Mouse (Mus musculus) mesoderm, embryonic 11.5 days (tissue): Measurements from ENCODE around the gene Gm10762.
"Not testable (repeated sequence)": the region's sequence is repeated elsewhere in the genome, so short reads cannot be mapped to it uniquely, and the experiment has no call there.

Experiments
- DNase-seq: peaks from one replicate; pipeline ENCODE4 v3.0.0-alpha.2; 2012; ENCODE audit warnings: low read depth, low spot score

Gene Gm10762

GRCm38 (mm10) chr2:128967661-128968441, at the start of gene Gm10762:
Gene Gm10762 (minus strand): TSS chr2:128967725.
- DNase-seq: peak; percentile 79

GRCm38 (mm10) chr2:129008867-129009266, 41.3 kb upstream of the Gm10762 start:
- not testable (repeated sequence) for DNase-seq

DNA sequence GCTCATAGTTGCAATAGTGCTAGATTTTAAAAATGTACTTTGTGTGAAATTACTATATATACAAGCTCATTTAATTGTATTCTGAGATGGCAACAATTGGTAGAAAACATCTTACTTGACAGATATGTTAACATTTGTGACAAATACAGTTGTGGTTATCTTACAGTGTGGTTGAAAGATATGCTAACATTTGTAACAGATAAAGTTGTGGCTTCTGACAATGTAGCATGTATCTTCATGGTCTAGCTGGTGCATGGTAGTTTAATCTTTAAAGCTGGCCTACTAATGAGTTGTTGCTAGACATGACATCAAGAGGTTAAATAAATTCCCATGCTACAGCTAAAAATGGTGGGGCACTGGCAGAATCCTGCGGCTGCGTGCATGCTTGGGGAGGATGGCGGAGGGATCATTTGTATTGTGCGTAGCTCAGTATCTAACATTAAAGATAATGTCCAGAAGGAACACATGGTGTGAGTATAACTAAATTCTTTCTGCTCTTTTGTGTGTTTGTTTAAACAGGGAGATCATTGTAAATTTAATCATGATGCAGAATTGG, 38.7 kb upstream of the Gm10762 start:
- DNase-seq: no peak

DNA sequence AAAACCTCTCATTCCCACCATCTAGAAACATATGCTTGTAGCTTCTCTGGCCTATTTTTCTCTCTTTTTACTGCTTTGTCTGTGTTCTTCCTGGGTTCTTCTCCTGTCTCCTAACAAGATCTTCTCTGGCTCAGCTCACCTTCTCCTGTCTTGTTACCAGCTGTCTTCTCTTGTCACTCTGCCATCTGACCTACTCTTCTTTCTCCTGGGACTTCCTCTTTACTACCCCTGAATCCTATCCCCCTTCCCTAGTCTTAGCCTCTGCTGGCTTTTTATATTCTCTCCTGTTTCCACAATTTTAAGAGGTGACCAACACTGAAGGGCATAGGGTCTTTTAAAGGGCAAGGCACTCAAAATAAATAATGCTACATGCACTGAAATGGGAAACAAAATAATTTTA, 37.3 kb upstream of the Gm10762 start:
- DNase-seq: no peak

- DNase-seq: no peak
These were observed 17.2 kb upstream of the Gm10762 start for GRCm38 (mm10) chr2:128984746-128985145.

GRCm38 (mm10) chr2:128975572-128975971, 8.0 kb upstream of the Gm10762 start:
- DNase-seq: no peak

GRCm38 (mm10) chr2:128972301-128972700, 4.8 kb upstream of the Gm10762 start:
- DNase-seq: no peak

DNA sequence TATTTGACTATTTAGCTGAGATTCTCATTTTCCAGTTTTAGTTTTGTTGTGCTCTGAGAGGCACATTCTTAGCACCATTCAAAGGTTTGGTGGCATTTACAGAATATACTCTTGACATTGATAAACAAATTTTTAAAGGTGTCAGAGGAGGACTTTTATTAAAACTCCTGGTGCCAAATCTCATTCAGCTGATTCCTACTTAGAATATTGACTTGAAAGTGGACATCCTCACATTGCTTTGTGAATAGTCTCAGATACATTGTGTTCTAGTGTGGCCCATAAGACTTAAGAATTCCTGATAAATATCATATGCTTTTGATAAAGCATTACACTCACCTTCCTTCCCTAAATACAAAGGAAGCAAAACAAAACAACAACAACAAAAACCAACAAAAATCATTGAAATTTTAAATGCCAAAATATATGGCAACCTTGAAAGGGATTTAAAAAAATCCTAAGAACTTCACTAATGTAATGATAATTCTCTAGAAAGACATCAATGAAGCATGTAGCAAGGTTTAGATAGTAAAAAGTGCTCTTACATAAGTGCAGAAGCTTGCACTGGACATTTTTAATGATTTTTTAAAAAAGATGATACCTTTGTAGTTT, 1.1 kb upstream of the Gm10762 start:
- DNase-seq: no peak

- peak; percentile 98 for DNase-seq
These were observed 614 bp downstream of the Gm10762 start, which contains the start of gene Zc3h6 for GRCm38 (mm10) chr2:128966641-128967580. Gene Zc3h6 (plus strand): TSS chr2:128967402.

DNA sequence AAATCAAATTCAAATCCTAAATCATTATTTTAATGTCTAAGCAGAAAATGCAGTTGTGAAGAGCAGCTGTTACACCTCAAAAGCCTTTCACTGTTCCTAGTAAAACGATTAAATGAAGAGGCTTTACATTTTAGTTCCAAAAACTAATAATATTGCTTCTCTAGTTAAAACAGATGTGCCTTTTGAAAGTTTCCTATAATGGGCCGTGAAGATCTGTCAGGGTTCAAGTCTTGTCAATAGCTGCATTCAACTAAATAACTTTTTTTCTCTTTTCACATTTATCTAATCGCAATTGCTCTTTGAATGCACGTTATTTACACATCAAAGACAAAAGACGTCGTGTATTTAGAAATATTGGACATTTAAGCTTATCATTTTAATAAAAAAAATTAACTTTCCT, 1.3 kb downstream of the Gm10762 start:
- DNase-seq: peak; percentile 12

- peak; percentile 14 for DNase-seq
These were observed 1.9 kb downstream of the Gm10762 start for GRCm38 (mm10) chr2:128965505-128966105.

GRCm38 (mm10) chr2:128954186-128954585, 13.3 kb downstream of the Gm10762 start:
- DNase-seq: no peak

GRCm38 (mm10) chr2:128947962-128948588, 19.4 kb downstream of the Gm10762 start:
- peak; percentile 74 for DNase-seq

DNA sequence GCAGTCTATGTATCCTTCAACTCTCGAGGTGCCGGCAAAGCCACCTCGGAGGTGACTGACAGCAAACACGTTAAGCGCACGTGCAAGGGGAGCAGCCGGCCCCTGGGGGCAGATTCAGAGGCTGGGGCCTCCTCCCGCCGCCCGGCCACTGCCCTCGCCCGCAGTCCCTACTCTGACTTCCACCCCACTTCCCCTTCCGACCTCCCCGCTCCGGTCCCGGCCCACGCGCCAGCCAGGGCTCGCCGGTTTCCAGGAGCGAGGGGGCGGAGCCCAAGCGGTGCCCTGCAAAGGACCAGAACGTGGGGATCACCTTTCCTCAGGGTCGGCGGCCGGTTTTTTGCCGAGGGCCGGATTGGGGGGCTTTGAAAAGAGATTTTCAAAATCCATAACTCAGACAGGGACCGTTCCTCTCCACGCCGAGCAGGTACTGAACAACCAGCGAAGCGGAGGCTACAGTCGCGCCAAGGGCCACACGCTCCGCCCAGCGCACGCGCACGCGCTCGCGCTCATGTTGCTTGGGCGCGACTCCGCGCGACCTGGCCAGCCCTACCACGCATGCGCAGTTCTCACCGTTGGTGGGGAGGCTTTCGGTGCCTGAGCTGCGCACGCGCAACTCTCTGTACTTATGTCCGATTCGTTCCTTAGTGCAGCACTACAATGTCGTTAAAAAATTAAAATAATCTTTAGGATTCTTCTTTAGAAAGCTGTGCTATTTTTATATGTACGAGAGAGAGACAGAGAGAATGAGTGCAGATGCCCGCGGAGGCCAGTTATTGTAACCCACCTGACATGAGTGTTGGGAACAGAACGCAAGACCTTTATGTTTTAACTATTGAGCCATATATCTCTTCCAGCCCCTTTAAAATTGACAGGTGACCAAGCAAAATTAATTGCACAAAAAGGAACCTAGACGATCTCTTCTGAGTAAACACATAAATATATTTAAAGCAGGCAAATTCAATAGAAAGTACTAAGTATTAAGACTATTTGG, 23.7 kb downstream of the Gm10762 start, which contains the start of gene Zc3h8:
Gene Zc3h8, minus strand, starts transcription at position 540 of the 991 bp plus-strand sequence.
- peak; percentile 98 for DNase-seq

GRCm38 (mm10) chr2:128936256-128936655, 31.3 kb downstream of the Gm10762 start:
- DNase-seq: no peak

GRCm38 (mm10) chr2:128930704-128931103, 36.8 kb downstream of the Gm10762 start:
- DNase-seq: no peak

DNA sequence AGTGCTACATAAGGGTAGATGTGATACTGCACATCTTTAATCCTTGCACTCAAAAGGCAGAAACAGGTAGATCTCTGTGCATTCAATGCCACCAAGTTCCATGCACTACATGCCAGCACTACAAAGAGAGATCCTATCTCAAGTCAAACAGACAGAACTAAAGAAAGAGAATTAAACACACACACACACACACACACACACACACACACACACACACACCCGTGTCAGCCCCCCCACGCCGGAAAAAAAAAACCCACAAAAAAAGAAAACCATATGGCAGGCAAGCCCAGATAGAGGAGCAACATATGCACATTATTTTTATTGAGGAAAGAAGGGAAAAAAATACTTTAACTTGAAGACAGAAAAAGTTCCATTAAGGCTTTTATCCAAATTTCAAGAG, 39.1 kb downstream of the Gm10762 start:
- no peak for DNase-seq

GRCm38 (mm10) chr2:128924799-128925198, 42.7 kb downstream of the Gm10762 start:
- no peak for DNase-seq
